Mouse (Mus musculus): ENCODE measurements around the gene Slc9a8. TPM values are rescaled to one million over a fixed set of nuclear protein-coding genes. Genes with fewer than 3 reads are reported as not detected.

Gene Slc9a8
- 102 TPM for total RNA-seq (2023)

DNA sequence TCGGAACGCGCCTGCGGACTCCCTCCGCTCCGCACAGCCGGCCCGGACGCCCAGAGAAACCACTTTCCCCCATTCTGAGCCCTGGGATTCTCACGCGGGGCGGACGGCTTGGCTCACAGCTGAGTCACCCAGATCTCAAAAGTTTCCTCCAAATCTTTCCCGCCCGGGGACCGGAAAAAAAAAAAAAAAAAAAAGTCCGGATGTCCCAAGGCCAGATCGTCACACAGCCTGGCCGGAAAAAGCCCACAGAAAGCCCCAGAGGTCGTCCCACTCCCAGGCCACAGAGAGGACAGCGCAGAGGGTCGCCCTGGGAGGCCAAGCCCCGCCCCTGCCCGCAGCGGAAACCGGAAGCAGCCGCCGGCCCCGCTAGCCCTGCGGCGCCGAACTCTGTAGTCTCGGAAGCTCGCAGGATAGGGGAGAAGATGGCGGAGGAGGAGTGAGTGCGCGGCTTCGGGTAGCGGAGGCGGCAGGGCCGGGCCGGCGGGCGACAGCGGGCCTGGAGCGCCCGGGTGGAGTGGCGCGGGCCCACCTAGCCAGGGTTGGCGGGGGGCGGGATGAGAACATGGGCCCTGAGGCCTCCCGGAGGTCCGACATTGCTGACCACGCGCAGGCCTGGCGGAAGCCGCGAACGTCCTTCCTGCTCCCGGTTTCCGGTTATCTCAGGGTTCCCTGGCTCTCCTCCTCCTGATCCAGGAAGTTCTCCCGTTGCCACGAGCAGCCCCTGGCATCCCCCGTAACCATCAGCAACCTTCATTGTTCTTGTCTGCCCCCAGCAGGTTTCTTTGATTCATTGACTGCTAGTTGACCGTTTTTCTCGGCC, at the start of gene Slc9a8:
Gene Slc9a8 (plus strand): TSS at position 383 of the 820 bp plus-strand sequence.

DNA sequence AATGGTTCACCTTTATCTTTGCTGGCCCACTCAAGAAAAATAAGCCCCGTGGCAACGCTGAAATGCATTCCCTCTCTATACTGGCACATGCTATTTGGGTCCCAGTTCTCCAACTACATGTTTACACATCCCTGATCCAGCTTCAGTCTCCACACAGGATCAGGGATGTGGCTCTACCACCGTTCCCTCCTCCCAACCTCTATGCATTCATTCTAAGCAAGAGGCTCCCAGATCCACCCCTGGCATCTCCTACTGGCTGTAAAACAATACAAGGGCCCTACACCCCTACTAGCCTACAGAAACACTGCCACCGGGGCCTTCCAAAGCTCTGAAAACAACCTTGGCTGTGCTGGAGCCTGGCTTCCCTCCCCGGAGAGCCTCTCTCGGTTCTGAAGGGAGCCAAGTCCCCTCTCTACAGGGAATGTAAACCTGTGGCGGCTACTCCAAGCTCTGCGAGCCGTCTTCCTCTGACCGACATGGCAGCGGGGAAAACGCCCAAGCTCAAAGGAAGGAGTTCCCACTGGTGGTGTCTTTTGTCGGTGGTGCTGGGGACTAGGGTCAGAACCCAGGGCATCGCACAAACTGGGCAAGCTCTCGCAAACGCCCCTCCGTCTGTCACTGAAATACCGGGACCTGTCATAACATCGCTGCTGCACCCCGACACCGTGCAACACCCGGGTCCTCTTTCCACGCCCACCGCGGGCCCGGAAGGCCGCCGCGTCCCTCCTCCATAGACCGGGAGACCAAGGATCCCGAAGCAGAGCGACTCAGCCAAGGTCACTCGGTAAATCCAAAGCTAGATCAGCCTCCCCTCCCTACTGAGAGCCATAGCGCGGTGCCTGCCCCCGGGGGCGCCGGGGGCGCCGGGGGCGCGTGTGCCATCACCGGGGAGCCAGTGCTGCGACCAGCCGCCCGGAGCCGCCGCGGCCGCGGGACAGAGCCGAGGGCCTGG, 70.5 kb downstream of the Slc9a8 start, which contains the start of gene Rnf114:
Gene Rnf114 (plus strand): TSS at position 889 of the 952 bp plus-strand sequence.

DNA sequence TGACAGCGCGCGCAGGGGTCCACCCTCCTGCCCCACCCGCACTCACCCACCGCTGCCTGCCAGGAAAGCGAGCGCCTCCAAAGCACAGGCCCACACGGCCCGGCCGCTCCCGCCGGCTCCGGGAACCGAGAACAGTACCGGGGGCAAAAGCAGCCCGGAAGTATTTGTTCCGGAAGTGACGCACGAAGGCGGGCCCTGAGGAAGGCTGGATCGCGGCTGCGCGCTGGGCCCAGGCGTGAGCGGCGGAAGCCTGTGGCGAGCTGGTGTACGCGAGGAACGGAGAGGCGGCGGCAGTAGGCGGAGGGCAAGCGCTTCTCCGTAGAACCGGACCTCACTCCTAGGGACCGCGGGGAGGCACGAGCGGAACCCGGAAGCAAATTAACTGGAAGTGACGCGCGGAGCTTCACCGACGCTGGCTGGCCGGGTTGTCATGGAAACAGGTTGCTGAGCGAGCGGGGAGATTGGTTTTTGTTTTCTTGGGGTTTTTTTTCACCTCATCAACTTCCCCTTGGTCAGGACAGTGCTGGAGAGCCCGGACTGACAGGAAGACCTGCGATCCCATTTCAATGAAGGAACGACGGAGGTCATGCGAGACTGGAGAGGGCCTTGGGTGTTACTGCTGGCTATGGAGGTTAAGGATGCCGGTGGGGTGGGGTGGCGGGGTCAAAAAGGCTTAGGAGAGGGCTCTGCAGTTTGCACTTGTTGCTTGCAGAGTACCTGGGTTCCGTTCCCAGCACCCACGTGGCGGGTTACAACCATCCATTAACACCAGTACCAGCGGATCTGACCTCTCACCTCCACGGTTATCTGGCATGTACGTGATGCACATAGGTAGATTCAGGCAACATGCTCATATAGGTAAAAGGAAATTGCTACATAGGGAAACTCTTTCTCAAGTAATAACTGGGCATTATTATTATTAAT, 71.5 kb downstream of the Slc9a8 start, which contains the start of gene Spata2:
Gene Spata2 (minus strand): TSS at position 175 of the 924 bp plus-strand sequence.

Other genes with a start within 250 kb of the Slc9a8 start
- 0.95 TPM for gene Kcnb1, start 231.6 kb upstream of the Slc9a8 start, total RNA-seq (2023)
- not detected for gene Ptgis, start 181.1 kb upstream of the Slc9a8 start, total RNA-seq (2023)
- gene B4galt5, start 72.5 kb upstream of the Slc9a8 start, total RNA-seq (2023): 32.1 TPM
- 113 TPM for gene Rnf114, start 70.9 kb downstream of the Slc9a8 start, total RNA-seq (2023)
- 41.6 TPM for gene Spata2, start 71.2 kb downstream of the Slc9a8 start, total RNA-seq (2023)
- 1.2 TPM for gene Snai1, start 116.5 kb downstream of the Slc9a8 start, total RNA-seq (2023)
- 117 TPM for gene Ube2v1, start 210.4 kb downstream of the Slc9a8 start, total RNA-seq (2023)
- gene Gm20431, start 239.8 kb downstream of the Slc9a8 start, total RNA-seq (2023): 20.1 TPM

Measured in CD8-positive naive resting alpha-beta T cell, adult 57 days (primary cell).